Mouse (Mus musculus) midbrain, embryonic 12.5 days (tissue): ENCODE measurements around the gene Dennd5b. TPM values are rescaled to one million over a fixed set of nuclear protein-coding genes. Genes with fewer than 3 reads are reported as not detected.
"Not testable (repeated sequence)": the region's sequence is repeated elsewhere in the genome, so short reads cannot be mapped to it uniquely, and the experiment has no call there.

ENCODE experiments used
- ATAC-seq: fragments of 200-750 bp; cut with Nextera tagmentation; 2 replicates; pipeline ENCODE4 v1.8.0; 2017; ENCODE audit warnings: low read depth, moderate TSS enrichment, moderate library complexity; ENCODE audit not compliant: low FRiP score
- H3K27ac ChIP-seq: fragments of 300-500 bp; sonication (generic); replicated peaks from 2 replicates; pipeline ENCODE4 v1.5.1; 2016; ENCODE audit warnings: mild to moderate bottlenecking
- H3K27me3 ChIP-seq: fragments of 300-500 bp; sonication (generic); 2 replicates; pipeline ENCODE4 v1.6.1; 2016; ENCODE audit warnings: mild to moderate bottlenecking
- H3K36me3 ChIP-seq: fragments of 300-500 bp; sonication (generic); 2 replicates; pipeline ENCODE4 v1.6.1; 2016
- H3K4me1 ChIP-seq: fragments of 300-500 bp; sonication (generic); 2 replicates; pipeline ENCODE4 v1.6.1; 2016
- H3K4me2 ChIP-seq: fragments of 300-500 bp; sonication (generic); replicated peaks from 2 replicates; pipeline ENCODE4 v1.6.1; 2016; ENCODE audit warnings: mild to moderate bottlenecking, moderate library complexity
- H3K4me3 ChIP-seq: fragments of 300-500 bp; sonication (generic); 2 replicates; pipeline ENCODE4 v1.5.1; 2016; ENCODE audit warnings: mild to moderate bottlenecking
- H3K9ac ChIP-seq: fragments of 300-500 bp; sonication (generic); replicated peaks from 2 replicates; pipeline ENCODE4 v1.6.1; 2016; ENCODE audit warnings: mild to moderate bottlenecking, moderate library complexity
- H3K9me3 ChIP-seq: fragments of 300-500 bp; sonication (generic); 2 replicates; pipeline ENCODE4 v1.6.1; 2016; ENCODE audit warnings: mild to moderate bottlenecking
- WGBS: fragments of 180-500 bp; shearing (Covaris S2); methylation state at CpG from one replicate; pipeline ENCODE4 v1.1.7; 2016; 5-methylcytosine and 5-hydroxymethylcytosine counted together
- polyA plus RNA-seq: library from polyadenylated mRNA; unstranded; fragments of >200 nt; fragmentation: Nextera tagmentation; extraction: Ambion mirVana; gene quantifications from 2 replicates; pipeline ENCODE4 v1.2.1, GENCODE M21; 2016

Gene Dennd5b
- polyA plus RNA-seq, 1 experiment from 2014 or later = 19.8 TPM

GRCm38 (mm10) chr6:148942406-148942805 lies 159.1 kb downstream of the Dennd5b start:
- no peak overlapping the region for H3K4me2 ChIP-seq

DNA sequence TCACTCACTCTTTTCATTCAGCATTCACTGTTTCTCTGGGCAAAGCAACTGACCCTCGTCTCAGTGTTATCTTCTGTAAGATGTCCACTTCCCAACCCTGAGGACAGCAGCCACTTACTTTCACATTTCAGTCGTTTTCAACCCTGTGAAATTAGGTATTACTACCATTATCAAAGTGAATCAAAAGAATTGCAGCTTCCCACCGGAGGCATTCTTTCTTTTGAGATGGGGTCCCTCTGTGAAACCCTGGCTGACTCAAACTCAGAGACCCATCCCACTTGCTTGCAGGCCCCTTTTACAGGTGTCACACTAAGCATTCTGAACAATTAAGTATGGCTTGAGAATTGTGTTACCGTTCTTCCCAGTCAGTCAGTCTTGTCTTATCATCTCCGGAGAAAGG lies 159.6 kb downstream of the Dennd5b start:
- Histone ChIP-seq H3K4me2 (peak overlapping the region; percentile 33), H3K27me3 (no peaks in the 10 kb centered on the region), H3K4me1 (peaks cover 30% of the 10 kb centered on the region), H3K4me3 (no peak overlapping the region), H3K36me3 (no peaks in the 10 kb centered on the region), H3K9me3 (no peaks in the 10 kb centered on the region), H3K9ac (no peak overlapping the region), H3K27ac (no peak overlapping the region)
- no peak for ATAC-seq
- 56% methylated on average over 5 of the region's 5 CpGs for WGBS

More at GRCm38 (mm10) chr6:148942406-148942805, 159.1 kb downstream of the Dennd5b start:
- H3K27me3 ChIP-seq = no peaks in the 10 kb centered on the region
- ATAC-seq = no peak
- 67% methylated on average over 4 of the region's 4 CpGs for WGBS
- H3K9ac ChIP-seq = no peak overlapping the region
- H3K36me3 ChIP-seq = no peaks in the 10 kb centered on the region
- peaks cover 33% of the 10 kb centered on the region for H3K4me1 ChIP-seq
- H3K9me3 ChIP-seq = no peaks in the 10 kb centered on the region
- H3K4me3 ChIP-seq = no peak overlapping the region
- H3K27ac ChIP-seq = no peak overlapping the region

- H3K9ac ChIP-seq, H3K4me3 ChIP-seq, H3K27me3 ChIP-seq, H3K27ac ChIP-seq, H3K4me2 ChIP-seq, H3K36me3 ChIP-seq, H3K9me3 ChIP-seq, ATAC-seq: not testable (repeated sequence)
- peaks cover 31% of the 10 kb centered on the region for H3K4me1 ChIP-seq
- 92% methylated on average over 2 of the region's 3 CpGs for WGBS
Observed at GRCm38 (mm10) chr6:148940383-148940782, 161.1 kb downstream of the Dennd5b start.

Other genes starting within 250 kb of the Dennd5b start
- 21.8 and 25.3 TPM in 2 replicates for gene Caprin2, start 205.4 kb downstream of the Dennd5b start, polyA plus RNA-seq
- gene Sinhcaf, start 155.2 kb downstream of the Dennd5b start, polyA plus RNA-seq = 210 and 223 TPM in 2 replicates
- gene Gm10203, start 28.5 kb upstream of the Dennd5b start, polyA plus RNA-seq = not detected in 2 replicates
- 8.1 and 8.4 TPM in 2 replicates for gene Etfbkmt, start 38.2 kb upstream of the Dennd5b start, polyA plus RNA-seq
- gene Amn1, start 87.0 kb upstream of the Dennd5b start, polyA plus RNA-seq = 75.8 and 80.8 TPM in 2 replicates
- 41.2 and 48.2 TPM in 2 replicates for gene Resf1, start 207.7 kb upstream of the Dennd5b start, polyA plus RNA-seq